Mouse (Mus musculus): ENCODE data around the gene Fig4. TPM values are rescaled to one million over a fixed set of nuclear protein-coding genes. Genes with fewer than 3 reads are reported as not detected.
A peak's percentile ranks its signal among the peaks of the same experiment; 100 is the strongest.

The Fig4 gene
- polyA plus RNA-seq, 1 experiment from 2014 or later, result 7.5 TPM

DNA sequence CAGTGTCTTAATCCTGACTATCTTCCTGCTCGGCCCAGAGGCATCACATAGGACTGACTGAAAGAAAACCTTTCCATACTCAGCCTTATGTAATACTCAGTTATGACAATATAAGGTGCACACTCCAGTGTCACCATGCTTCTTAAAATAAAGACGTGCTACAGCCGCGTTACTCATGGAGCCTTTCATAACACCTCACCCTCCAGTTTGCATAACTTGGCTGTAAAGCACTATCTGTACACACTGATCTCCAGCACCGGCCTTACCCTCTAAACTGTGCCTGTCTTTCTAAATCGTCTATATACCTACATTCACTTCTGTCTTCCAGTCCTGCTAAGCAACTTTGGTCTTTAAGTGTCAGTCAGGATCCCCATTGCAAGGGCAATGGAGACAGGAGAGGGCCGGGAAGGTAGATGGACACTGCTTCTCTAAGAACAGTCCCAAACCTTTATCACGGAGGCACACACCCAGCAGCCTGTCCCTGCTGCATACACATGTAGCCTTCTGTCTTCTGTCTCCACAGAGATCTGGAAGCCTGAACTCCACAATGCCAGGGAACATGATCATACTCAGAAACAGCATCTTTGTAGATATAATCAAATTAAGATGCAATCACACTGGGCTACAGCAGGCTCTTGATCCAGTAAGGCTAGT, 53.9 kb downstream of the Fig4 start:
- H3K36me3 ChIP-seq (ENCODE audit: control insufficient read depth, insufficient read depth), result no peaks in the 10 kb centered on the region
- H3K9me3 ChIP-seq (replicated peaks; ENCODE audit: control insufficient read depth, low read length), result no peaks in the 10 kb centered on the region
- H3K27ac ChIP-seq (ENCODE audit: low read length), result peak overlapping the region; percentile 64
- peak overlapping the region; percentile 21; the same call in 1 of the 2 replicates for H3K9ac ChIP-seq (ENCODE audit: low read depth, low read length)
- peaks cover 28% of the 10 kb centered on the region for H3K4me1 ChIP-seq (ENCODE audit: control insufficient read depth, low read depth, low read length)
- H3K4me3 ChIP-seq (ENCODE audit: low read depth, low read length), result no peak overlapping the region
- peak; percentile 65 for ATAC-seq (ENCODE audit: low read depth)
- H3K4me2 ChIP-seq (ENCODE audit: low read depth, low read length), result no peak overlapping the region
- WGBS (ENCODE audit: insufficient replicate concordance), result 64% methylated on average over 8 of the region's 8 CpGs
- H3K27me3 ChIP-seq (ENCODE audit: control insufficient read depth, insufficient read depth, low read depth, low read length), result no peaks in the 10 kb centered on the region

GRCm38 (mm10) chr10:41247800-41248473, 55.1 kb downstream of the Fig4 start:
- Histone ChIP-seq H3K4me2 (ENCODE audit: low read depth, low read length) (peak overlapping the region; percentile 8; the same call in 1 of the 2 replicates), H3K4me3 (ENCODE audit: low read depth, low read length) (no peak overlapping the region), H3K4me1 (ENCODE audit: control insufficient read depth, low read depth, low read length) (peaks cover 28% of the 10 kb centered on the region), H3K9ac (ENCODE audit: low read depth, low read length) (peak overlapping the region; percentile 15; the same call in 1 of the 2 replicates), H3K9me3 (replicated peaks; ENCODE audit: control insufficient read depth, low read length) (no peaks in the 10 kb centered on the region), H3K27ac (ENCODE audit: low read length) (peak overlapping the region; percentile 67), H3K27me3 (ENCODE audit: control insufficient read depth, insufficient read depth, low read depth, low read length) (no peaks in the 10 kb centered on the region), H3K36me3 (ENCODE audit: control insufficient read depth, insufficient read depth) (no peaks in the 10 kb centered on the region)
- WGBS (ENCODE audit: insufficient replicate concordance), result 43% methylated on average over 5 of the region's 5 CpGs
- peak; percentile 81 for ATAC-seq (ENCODE audit: low read depth)

DNA sequence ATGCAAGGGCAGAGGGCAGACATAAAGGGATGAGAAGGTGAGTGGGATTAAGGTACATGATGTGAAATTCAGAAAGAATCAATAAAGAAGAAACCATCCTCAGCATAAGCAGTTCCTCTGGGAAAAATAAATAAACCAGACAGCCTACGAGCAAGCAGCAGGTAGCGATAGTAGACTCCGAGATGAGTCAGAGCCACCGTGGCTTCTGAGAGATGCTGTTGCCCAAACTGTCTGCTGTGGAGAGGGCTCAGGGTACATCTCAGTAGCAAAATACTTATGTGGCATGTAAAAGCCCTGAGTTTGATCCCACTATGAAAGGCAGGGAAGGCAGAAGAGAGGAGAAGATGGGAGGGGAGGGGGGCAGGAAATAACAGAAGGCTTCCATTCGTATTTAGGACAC, 56.9 kb downstream of the Fig4 start:
- Histone ChIP-seq H3K36me3 (ENCODE audit: control insufficient read depth, insufficient read depth) (no peaks in the 10 kb centered on the region), H3K9me3 (replicated peaks; ENCODE audit: control insufficient read depth, low read length) (no peaks in the 10 kb centered on the region), H3K27me3 (ENCODE audit: control insufficient read depth, insufficient read depth, low read depth, low read length) (no peaks in the 10 kb centered on the region), H3K27ac (ENCODE audit: low read length) (no peak overlapping the region), H3K4me2 (ENCODE audit: low read depth, low read length) (no peak overlapping the region), H3K4me3 (ENCODE audit: low read depth, low read length) (no peak overlapping the region), H3K4me1 (ENCODE audit: control insufficient read depth, low read depth, low read length) (peaks cover 40% of the 10 kb centered on the region), H3K9ac (ENCODE audit: low read depth, low read length) (no peak overlapping the region)
- WGBS (ENCODE audit: insufficient replicate concordance), result 76% methylated on average over 5 of the region's 5 CpGs
- no peak for ATAC-seq (ENCODE audit: low read depth)

DNA sequence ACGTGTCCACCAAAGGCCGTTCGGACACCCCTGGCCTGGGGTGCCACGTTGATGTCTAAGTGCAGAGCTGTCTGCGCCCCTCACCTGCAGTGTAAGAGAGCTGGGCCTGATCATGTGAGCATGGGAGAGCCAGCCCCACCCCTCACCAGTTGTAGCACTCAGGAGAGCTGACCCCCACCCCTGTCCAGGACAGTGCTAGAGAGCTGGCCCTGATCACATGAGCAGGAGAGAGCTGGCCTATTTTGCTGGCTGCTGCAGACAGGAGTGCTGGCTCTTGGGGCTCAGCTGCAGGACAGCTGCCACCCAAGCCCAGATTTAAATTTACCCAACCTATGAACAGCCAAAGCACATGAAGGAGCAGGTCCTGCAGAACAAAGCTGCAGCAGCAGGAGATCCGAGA, 57.6 kb downstream of the Fig4 start:
- Histone ChIP-seq H3K4me1 (ENCODE audit: control insufficient read depth, low read depth, low read length) (peaks cover 46% of the 10 kb centered on the region), H3K9ac (ENCODE audit: low read depth, low read length) (no peak overlapping the region), H3K4me2 (ENCODE audit: low read depth, low read length) (no peak overlapping the region), H3K36me3 (ENCODE audit: control insufficient read depth, insufficient read depth) (no peaks in the 10 kb centered on the region), H3K9me3 (replicated peaks; ENCODE audit: control insufficient read depth, low read length) (no peaks in the 10 kb centered on the region), H3K27ac (ENCODE audit: low read length) (no peak overlapping the region), H3K27me3 (ENCODE audit: control insufficient read depth, insufficient read depth, low read depth, low read length) (no peaks in the 10 kb centered on the region), H3K4me3 (ENCODE audit: low read depth, low read length) (no peak overlapping the region)
- ATAC-seq (ENCODE audit: low read depth), result no peak
- 85% methylated on average over 6 of the region's 6 CpGs for WGBS (ENCODE audit: insufficient replicate concordance)

GRCm38 (mm10) chr10:41245028-41245427, 58.0 kb downstream of the Fig4 start:
- H3K27ac ChIP-seq (ENCODE audit: low read length), result no peak overlapping the region
- no peak for ATAC-seq (ENCODE audit: low read depth)
- no peak overlapping the region for H3K4me3 ChIP-seq (ENCODE audit: low read depth, low read length)
- WGBS (ENCODE audit: insufficient replicate concordance), result 77% methylated on average over 6 of the region's 6 CpGs
- no peaks in the 10 kb centered on the region for H3K27me3 ChIP-seq (ENCODE audit: control insufficient read depth, insufficient read depth, low read depth, low read length)
- no peaks in the 10 kb centered on the region for H3K36me3 ChIP-seq (ENCODE audit: control insufficient read depth, insufficient read depth)
- peaks cover 48% of the 10 kb centered on the region for H3K4me1 ChIP-seq (ENCODE audit: control insufficient read depth, low read depth, low read length)
- H3K9me3 ChIP-seq (replicated peaks; ENCODE audit: control insufficient read depth, low read length), result no peaks in the 10 kb centered on the region
- H3K4me2 ChIP-seq (ENCODE audit: low read depth, low read length), result no peak overlapping the region
- H3K9ac ChIP-seq (ENCODE audit: low read depth, low read length), result no peak overlapping the region

- WGBS (ENCODE audit: insufficient replicate concordance), result 85% methylated on average over 6 of the region's 6 CpGs
- no peak for ATAC-seq (ENCODE audit: low read depth)
- no peaks in the 10 kb centered on the region for H3K27me3 ChIP-seq (ENCODE audit: control insufficient read depth, insufficient read depth, low read depth, low read length)
- no peaks in the 10 kb centered on the region for H3K36me3 ChIP-seq (ENCODE audit: control insufficient read depth, insufficient read depth)
- no peak overlapping the region for H3K9ac ChIP-seq (ENCODE audit: low read depth, low read length)
- H3K4me3 ChIP-seq (ENCODE audit: low read depth, low read length), result no peak overlapping the region
- H3K9me3 ChIP-seq (replicated peaks; ENCODE audit: control insufficient read depth, low read length), result no peaks in the 10 kb centered on the region
- H3K4me2 ChIP-seq (ENCODE audit: low read depth, low read length), result no peak overlapping the region
- H3K27ac ChIP-seq (ENCODE audit: low read length), result no peak overlapping the region
- peaks cover 39% of the 10 kb centered on the region for H3K4me1 ChIP-seq (ENCODE audit: control insufficient read depth, low read depth, low read length)
Measured at GRCm38 (mm10) chr10:41243930-41244329, 59.1 kb downstream of the Fig4 start.

DNA sequence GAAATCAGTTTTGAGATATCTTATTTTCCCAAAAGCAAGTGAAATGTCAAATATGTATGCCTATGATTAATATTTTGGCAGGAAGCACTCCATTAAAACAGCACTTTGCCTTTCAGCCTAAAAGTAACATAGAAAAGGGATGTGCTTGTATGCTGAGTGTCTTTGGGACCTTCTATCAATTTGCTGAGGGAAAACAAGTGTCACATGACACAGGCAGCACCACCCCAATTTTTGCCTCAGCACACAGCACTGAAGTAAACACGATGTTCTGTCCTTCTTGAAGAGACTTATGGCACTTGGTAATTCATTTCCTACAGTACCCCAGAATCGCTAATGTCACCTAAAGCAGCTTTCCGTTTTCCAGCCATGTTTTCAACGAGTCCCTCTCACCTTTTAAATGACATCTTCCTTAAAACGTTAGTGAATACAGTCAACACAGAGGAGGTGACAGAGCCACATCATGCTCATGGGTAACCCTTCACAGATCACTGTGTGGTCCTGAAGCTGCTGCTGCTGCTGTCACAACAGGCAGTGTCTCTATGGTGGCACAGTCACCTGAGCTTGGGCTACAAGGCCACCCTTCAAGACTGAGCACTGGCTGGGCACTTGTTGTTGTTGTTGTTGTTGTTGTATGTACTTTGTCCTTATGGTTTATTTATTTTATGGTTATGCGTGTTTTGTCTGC, 61.4 kb downstream of the Fig4 start:
- Histone ChIP-seq H3K27me3 (ENCODE audit: control insufficient read depth, insufficient read depth, low read depth, low read length) (no peaks in the 10 kb centered on the region), H3K9ac (ENCODE audit: low read depth, low read length) (0 out of 2 replicates have a peak overlapping the region, but pooled peaks have one; percentile 13), H3K4me3 (ENCODE audit: low read depth, low read length) (no peak overlapping the region), H3K27ac (ENCODE audit: low read length) (peak overlapping the region; percentile 81), H3K9me3 (replicated peaks; ENCODE audit: control insufficient read depth, low read length) (no peaks in the 10 kb centered on the region), H3K4me1 (ENCODE audit: control insufficient read depth, low read depth, low read length) (peaks cover 22% of the 10 kb centered on the region), H3K36me3 (ENCODE audit: control insufficient read depth, insufficient read depth) (no peaks in the 10 kb centered on the region), H3K4me2 (ENCODE audit: low read depth, low read length) (no peak overlapping the region)
- WGBS (ENCODE audit: insufficient replicate concordance), result 74% methylated on average over 6 of the region's 6 CpGs
- peak; percentile 82 for ATAC-seq (ENCODE audit: low read depth)

- peak overlapping the region; percentile 81 for H3K27ac ChIP-seq (ENCODE audit: low read length)
- no peaks in the 10 kb centered on the region for H3K36me3 ChIP-seq (ENCODE audit: control insufficient read depth, insufficient read depth)
- H3K4me2 ChIP-seq (ENCODE audit: low read depth, low read length), result no peak overlapping the region
- peaks cover 26% of the 10 kb centered on the region for H3K4me1 ChIP-seq (ENCODE audit: control insufficient read depth, low read depth, low read length)
- H3K9me3 ChIP-seq (replicated peaks; ENCODE audit: control insufficient read depth, low read length), result no peaks in the 10 kb centered on the region
- WGBS (ENCODE audit: insufficient replicate concordance), result 53% methylated on average over 7 of the region's 7 CpGs
- ATAC-seq (ENCODE audit: low read depth), result peak; percentile 83
- 0 out of 2 replicates have a peak overlapping the region, but pooled peaks have one; percentile 13 for H3K9ac ChIP-seq (ENCODE audit: low read depth, low read length)
- H3K4me3 ChIP-seq (ENCODE audit: low read depth, low read length), result no peak overlapping the region
- H3K27me3 ChIP-seq (ENCODE audit: control insufficient read depth, insufficient read depth, low read depth, low read length), result no peaks in the 10 kb centered on the region
Measured at GRCm38 (mm10) chr10:41241080-41241479, 62.0 kb downstream of the Fig4 start.

DNA sequence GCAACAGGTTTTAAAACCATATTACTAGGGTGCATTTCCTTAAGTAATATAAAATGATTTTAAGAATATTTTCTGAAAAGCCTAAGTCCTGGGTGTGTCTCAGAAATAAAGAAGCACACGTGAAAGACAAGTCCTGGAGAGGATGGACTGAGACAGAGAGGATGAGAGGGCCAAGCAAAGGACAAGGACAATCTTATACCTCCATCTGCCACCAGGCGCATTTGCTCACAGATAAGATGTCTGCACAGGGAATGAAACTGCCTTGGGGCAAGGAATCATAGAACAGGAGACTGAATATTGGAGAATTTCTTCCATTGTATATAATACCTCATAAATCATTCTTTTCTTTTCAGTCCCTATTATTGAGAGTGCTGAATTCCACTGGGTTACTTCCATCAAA, 67.0 kb downstream of the Fig4 start:
- WGBS (ENCODE audit: insufficient replicate concordance), result 26% methylated on average over 2 of the region's 2 CpGs
- peak; percentile 88 for ATAC-seq (ENCODE audit: low read depth)
- H3K9ac ChIP-seq (ENCODE audit: low read depth, low read length), result no peak overlapping the region
- peaks cover 29% of the 10 kb centered on the region for H3K4me1 ChIP-seq (ENCODE audit: control insufficient read depth, low read depth, low read length)
- no peaks in the 10 kb centered on the region for H3K9me3 ChIP-seq (replicated peaks; ENCODE audit: control insufficient read depth, low read length)
- no peaks in the 10 kb centered on the region for H3K36me3 ChIP-seq (ENCODE audit: control insufficient read depth, insufficient read depth)
- peak overlapping the region; percentile 62 for H3K27ac ChIP-seq (ENCODE audit: low read length)
- peak overlapping the region; percentile 34; the same call in 1 of the 2 replicates for H3K4me2 ChIP-seq (ENCODE audit: low read depth, low read length)
- no peak overlapping the region for H3K4me3 ChIP-seq (ENCODE audit: low read depth, low read length)
- H3K27me3 ChIP-seq (ENCODE audit: control insufficient read depth, insufficient read depth, low read depth, low read length), result no peaks in the 10 kb centered on the region
